Mouse (Mus musculus) kidney, embryonic 15.5 days (tissue): Measurements from ENCODE around the gene Nedd9. TPM values are rescaled to one million over a fixed set of nuclear protein-coding genes. Genes with fewer than 3 reads are reported as not detected.
A peak's percentile ranks its signal among the peaks of the same experiment; 100 is the strongest.

Experiments used
- ATAC-seq: fragments of 200-750 bp; cut with Nextera tagmentation; replicated peaks from 2 replicates; pipeline ENCODE4 v1.8.0; 2017; ENCODE audit warnings: moderate TSS enrichment; ENCODE audit not compliant: low FRiP score
- H3K27ac ChIP-seq: fragments of 300-500 bp; sonication (generic); 2 replicates; pipeline ENCODE4 v1.5.1; 2015; ENCODE audit warnings: mild to moderate bottlenecking, inconsistent platforms
- H3K27me3 ChIP-seq: fragments of 300-500 bp; sonication (generic); 2 replicates; pipeline ENCODE4 v1.6.1; 2015; ENCODE audit warnings: inconsistent platforms
- H3K36me3 ChIP-seq: fragments of 300-500 bp; sonication (generic); 2 replicates; pipeline ENCODE4 v1.6.1; 2015; ENCODE audit warnings: inconsistent platforms
- H3K4me1 ChIP-seq: fragments of 300-500 bp; sonication (generic); 2 replicates; pipeline ENCODE4 v1.6.1; 2015; ENCODE audit warnings: inconsistent platforms
- H3K4me2 ChIP-seq: fragments of 300-500 bp; sonication (generic); 2 replicates; pipeline ENCODE4 v1.6.1; 2015; ENCODE audit warnings: moderate library complexity, mild to moderate bottlenecking, inconsistent platforms
- H3K4me3 ChIP-seq: fragments of 300-500 bp; sonication (generic); replicated peaks from 2 replicates; pipeline ENCODE4 v1.5.1; 2015; ENCODE audit warnings: mild to moderate bottlenecking, inconsistent platforms
- H3K9ac ChIP-seq: fragments of 300-500 bp; sonication (generic); 2 replicates; pipeline ENCODE4 v1.6.1; 2015; ENCODE audit warnings: mild to moderate bottlenecking, inconsistent platforms
- H3K9me3 ChIP-seq: fragments of 300-500 bp; sonication (generic); replicated peaks from 2 replicates; pipeline ENCODE4 v1.6.1; 2016; ENCODE audit warnings: inconsistent platforms
- WGBS: fragments of 180-500 bp; shearing (Covaris S2); methylation state at CpG from one replicate; pipeline ENCODE4 v1.1.7; 2015; ENCODE audit warnings: mixed read lengths; 5-methylcytosine and 5-hydroxymethylcytosine counted together
- polyA plus RNA-seq: library from polyadenylated mRNA; unstranded; fragments of >200 nt; fragmentation: Nextera tagmentation; extraction: Ambion mirVana; gene quantifications from 2 replicates; pipeline ENCODE4 v1.2.1, GENCODE M21; 2015

Nedd9 gene
- polyA plus RNA-seq, 1 experiment from 2014 or later, result 23.8 TPM

DNA sequence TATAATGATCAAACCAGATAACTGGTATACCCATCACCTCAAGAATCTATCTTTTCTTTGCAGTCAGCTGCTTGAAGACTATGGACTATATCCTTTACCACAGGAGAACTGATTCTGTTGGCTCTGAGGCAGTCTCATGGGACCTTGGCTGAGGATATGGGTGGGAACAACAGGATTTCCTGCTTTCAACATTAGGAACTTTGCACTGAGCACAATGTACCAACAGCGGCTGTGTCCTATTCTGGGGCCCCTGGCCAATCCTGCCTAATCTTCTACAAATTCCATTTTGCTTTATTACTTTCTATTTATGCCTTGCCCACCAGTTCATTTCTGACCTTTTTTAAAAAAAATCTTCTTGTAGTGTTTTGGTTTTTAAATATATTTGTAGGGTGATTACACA lies 21.0 kb downstream of the Nedd9 start:
- no peak overlapping the region for H3K9ac ChIP-seq
- no peak for ATAC-seq
- peak overlapping the region; percentile 79 for H3K27ac ChIP-seq
- H3K27me3 ChIP-seq, result no peaks in the 10 kb centered on the region
- no peak overlapping the region for H3K4me3 ChIP-seq
- H3K9me3 ChIP-seq, result no peaks in the 10 kb centered on the region
- no peak overlapping the region for H3K4me2 ChIP-seq
- 73% methylated on average over 1 of the region's 1 CpGs for WGBS
- H3K36me3 ChIP-seq, result no peaks in the 10 kb centered on the region
- peaks cover 8% of the 10 kb centered on the region; the same call in 1 of the 2 replicates for H3K4me1 ChIP-seq

- 52% methylated on average over 3 of the region's 3 CpGs for WGBS
- H3K27ac ChIP-seq, result peak overlapping the region; percentile 41; the same call in 1 of the 2 replicates
- no peaks in the 10 kb centered on the region for H3K9me3 ChIP-seq
- H3K4me1 ChIP-seq, result peaks cover 26% of the 10 kb centered on the region
- no peak overlapping the region for H3K4me2 ChIP-seq
- no peaks in the 10 kb centered on the region for H3K36me3 ChIP-seq
- H3K9ac ChIP-seq, result no peak overlapping the region
- no peaks in the 10 kb centered on the region for H3K27me3 ChIP-seq
- H3K4me3 ChIP-seq, result no peak overlapping the region
- ATAC-seq, result no peak
Measured at GRCm38 (mm10) chr13:41461418-41461817, 25.7 kb downstream of the Nedd9 start.

- Histone ChIP-seq H3K27me3 (no peaks in the 10 kb centered on the region), H3K4me2 (no peak overlapping the region), H3K9ac (no peak overlapping the region), H3K9me3 (no peaks in the 10 kb centered on the region), H3K27ac (no peak overlapping the region), H3K36me3 (no peaks in the 10 kb centered on the region), H3K4me1 (peaks cover 29% of the 10 kb centered on the region), H3K4me3 (no peak overlapping the region)
- no peak for ATAC-seq
- WGBS, result 93% methylated on average over 3 of the region's 3 CpGs
Measured at GRCm38 (mm10) chr13:41459683-41460286, 27.4 kb downstream of the Nedd9 start.

DNA sequence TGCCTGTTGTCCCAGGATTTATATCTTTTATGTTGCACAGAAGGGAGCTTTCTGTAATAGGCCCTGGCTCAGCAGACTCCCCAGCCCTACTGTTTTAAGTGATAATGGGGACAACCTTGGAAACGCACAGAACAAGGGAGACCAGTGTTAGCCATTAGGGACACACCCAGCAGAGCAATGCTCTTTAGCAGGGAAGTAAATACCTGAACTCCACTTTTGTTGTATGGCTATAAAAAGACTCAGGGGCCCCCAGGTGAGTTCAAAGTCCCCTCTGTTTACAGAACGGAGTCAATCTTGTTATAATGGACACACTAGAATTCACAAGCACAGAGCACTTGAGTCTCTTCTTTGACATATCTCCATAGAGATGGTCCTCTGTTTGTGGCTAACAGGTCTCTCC lies 28.5 kb downstream of the Nedd9 start:
- Histone ChIP-seq H3K27me3 (no peaks in the 10 kb centered on the region), H3K4me1 (peaks cover 29% of the 10 kb centered on the region), H3K36me3 (no peaks in the 10 kb centered on the region), H3K9me3 (no peaks in the 10 kb centered on the region), H3K4me2 (no peak overlapping the region), H3K27ac (no peak overlapping the region), H3K4me3 (no peak overlapping the region), H3K9ac (no peak overlapping the region)
- no peak for ATAC-seq
- 56% methylated on average over 2 of the region's 2 CpGs for WGBS

DNA sequence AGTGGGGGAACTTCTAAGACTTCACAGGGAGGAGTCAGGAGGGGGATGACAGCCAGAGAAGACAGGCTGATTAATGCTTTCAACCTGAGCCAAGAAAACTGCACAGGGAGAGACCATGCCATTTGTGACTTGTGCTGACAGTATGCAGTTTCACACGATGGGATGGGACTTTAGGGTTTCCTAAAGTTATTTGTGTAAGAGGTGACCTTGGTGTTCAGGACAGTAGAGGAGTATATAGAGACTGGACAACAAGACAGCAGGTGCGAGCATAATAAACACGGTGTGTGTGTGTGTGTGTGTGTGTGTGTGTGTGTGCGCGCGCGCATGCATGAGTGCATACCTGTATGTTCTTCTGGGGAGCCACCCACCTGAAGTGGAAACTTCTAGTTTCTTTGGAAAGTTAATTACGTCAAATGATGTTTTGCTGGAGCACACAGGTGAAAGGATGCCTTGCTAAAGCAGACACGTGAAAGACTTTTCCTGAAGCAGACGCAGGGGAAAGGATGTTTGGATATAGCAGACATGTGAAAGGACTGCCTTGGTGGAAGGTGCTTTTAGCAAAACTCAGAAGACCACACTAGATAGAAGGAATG lies 29.3 kb downstream of the Nedd9 start:
- H3K4me1 ChIP-seq, result peaks cover 29% of the 10 kb centered on the region
- ATAC-seq, result peak; percentile 54
- H3K27ac ChIP-seq, result peak overlapping the region; percentile 11
- no peak overlapping the region for H3K4me3 ChIP-seq
- H3K9ac ChIP-seq, result no peak overlapping the region
- H3K36me3 ChIP-seq, result no peaks in the 10 kb centered on the region
- WGBS, result 76% methylated on average over 10 of the region's 10 CpGs
- H3K4me2 ChIP-seq, result no peak overlapping the region
- H3K9me3 ChIP-seq, result no peaks in the 10 kb centered on the region
- no peaks in the 10 kb centered on the region for H3K27me3 ChIP-seq

- Histone ChIP-seq H3K4me3 (no peak overlapping the region), H3K27ac (peak overlapping the region; percentile 11), H3K4me1 (peaks cover 29% of the 10 kb centered on the region), H3K4me2 (no peak overlapping the region), H3K9me3 (no peaks in the 10 kb centered on the region), H3K9ac (no peak overlapping the region), H3K27me3 (no peaks in the 10 kb centered on the region), H3K36me3 (no peaks in the 10 kb centered on the region)
- 64% methylated on average over 7 of the region's 7 CpGs for WGBS
- peak; percentile 50 for ATAC-seq
Measured at GRCm38 (mm10) chr13:41457030-41457797, 29.9 kb downstream of the Nedd9 start.

GRCm38 (mm10) chr13:41456292-41457029 lies 30.7 kb downstream of the Nedd9 start:
- WGBS, result 55% methylated on average over 14 of the region's 14 CpGs
- Histone ChIP-seq H3K27me3 (no peaks in the 10 kb centered on the region), H3K9me3 (no peaks in the 10 kb centered on the region), H3K9ac (no peak overlapping the region), H3K27ac (peak overlapping the region; percentile 11; the same call in 1 of the 2 replicates), H3K4me1 (peaks cover 29% of the 10 kb centered on the region), H3K36me3 (no peaks in the 10 kb centered on the region), H3K4me2 (no peak overlapping the region), H3K4me3 (no peak overlapping the region)
- ATAC-seq, result no peak

GRCm38 (mm10) chr13:41453227-41454193 lies 33.7 kb downstream of the Nedd9 start:
- no peak overlapping the region for H3K4me3 ChIP-seq
- H3K4me1 ChIP-seq, result peaks cover 24% of the 10 kb centered on the region
- no peak overlapping the region for H3K4me2 ChIP-seq
- no peaks in the 10 kb centered on the region for H3K36me3 ChIP-seq
- H3K27ac ChIP-seq, result no peak overlapping the region
- H3K9me3 ChIP-seq, result no peaks in the 10 kb centered on the region
- ATAC-seq, result no peak
- 83% methylated on average over 15 of the region's 15 CpGs for WGBS
- no peak overlapping the region for H3K9ac ChIP-seq
- H3K27me3 ChIP-seq, result no peaks in the 10 kb centered on the region

DNA sequence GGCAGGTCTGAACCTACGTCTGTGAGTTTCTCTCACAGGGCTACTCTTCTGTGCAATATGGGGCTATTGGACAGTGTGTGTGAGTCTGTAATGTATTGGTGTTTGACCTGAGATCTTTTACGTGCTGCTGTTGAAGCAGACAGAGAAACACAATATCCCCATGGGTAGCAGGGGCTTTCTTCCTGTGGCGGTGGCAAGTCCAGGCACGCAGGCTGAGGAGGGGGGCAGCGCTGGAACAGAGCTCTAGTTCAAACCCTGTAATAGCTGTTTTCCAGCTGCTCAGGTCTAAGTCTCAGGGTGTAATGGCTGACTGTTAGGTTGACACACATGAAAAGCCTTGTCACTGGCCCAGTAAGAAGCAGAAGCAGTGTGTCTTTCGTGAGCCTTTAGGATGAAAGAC lies 36.3 kb downstream of the Nedd9 start:
- no peak overlapping the region for H3K4me3 ChIP-seq
- H3K27me3 ChIP-seq, result no peaks in the 10 kb centered on the region
- H3K4me1 ChIP-seq, result 0 out of 2 replicates have a peak, but pooled peaks cover 3% of the 10 kb centered on the region
- ATAC-seq, result no peak
- H3K27ac ChIP-seq, result no peak overlapping the region
- no peaks in the 10 kb centered on the region for H3K36me3 ChIP-seq
- no peaks in the 10 kb centered on the region for H3K9me3 ChIP-seq
- 53% methylated on average over 6 of the region's 6 CpGs for WGBS
- no peak overlapping the region for H3K4me2 ChIP-seq
- H3K9ac ChIP-seq, result no peak overlapping the region

DNA sequence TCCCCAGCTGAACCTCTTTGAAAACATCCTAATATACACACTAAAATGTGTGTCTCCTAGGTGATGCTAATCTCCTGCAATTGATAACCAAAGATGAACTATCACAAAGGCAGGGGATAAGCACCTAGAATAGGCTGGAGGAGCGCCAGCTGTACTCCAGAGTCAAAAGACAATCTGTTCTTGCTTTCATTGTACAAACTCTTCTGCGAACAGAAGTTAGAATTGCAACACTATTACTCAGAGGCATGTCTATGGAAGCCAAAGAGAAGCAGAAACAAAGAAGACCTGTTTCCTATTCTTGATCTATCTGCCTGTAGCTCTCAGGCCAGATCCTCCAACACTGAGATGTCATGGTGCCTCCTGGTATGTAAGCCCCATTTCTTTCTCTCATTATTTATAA lies 38.0 kb downstream of the Nedd9 start:
- Histone ChIP-seq H3K4me1 (0 out of 2 replicates have a peak, but pooled peaks cover 3% of the 10 kb centered on the region), H3K36me3 (no peaks in the 10 kb centered on the region), H3K27ac (no peak overlapping the region), H3K9ac (no peak overlapping the region), H3K9me3 (no peaks in the 10 kb centered on the region), H3K27me3 (no peaks in the 10 kb centered on the region), H3K4me2 (no peak overlapping the region), H3K4me3 (no peak overlapping the region)
- WGBS, result 92% methylated on average over 2 of the region's 2 CpGs
- no peak for ATAC-seq

DNA sequence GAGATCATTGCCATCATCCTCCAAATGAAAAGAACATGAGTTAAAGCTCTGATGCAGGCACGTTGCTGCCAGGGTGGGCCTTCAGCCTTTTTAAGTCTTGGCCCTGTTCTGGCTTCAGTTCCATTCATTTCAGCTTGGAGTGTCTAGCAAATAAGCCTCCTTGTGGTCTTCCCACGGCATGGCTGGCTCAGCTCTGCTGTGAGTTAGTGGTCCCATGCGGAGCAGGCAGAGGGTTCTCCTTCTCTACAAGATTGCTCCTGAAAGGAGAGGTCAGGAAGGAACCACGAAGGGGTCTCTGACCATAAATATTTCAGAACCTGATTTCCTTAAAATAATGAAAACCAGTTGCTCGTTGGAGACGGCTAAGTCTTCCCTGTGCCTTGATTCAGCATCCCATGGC lies 40.0 kb downstream of the Nedd9 start:
- no peaks in the 10 kb centered on the region for H3K27me3 ChIP-seq
- H3K4me2 ChIP-seq, result no peak overlapping the region
- 0 out of 2 replicates have a peak, but pooled peaks cover 3% of the 10 kb centered on the region for H3K4me1 ChIP-seq
- no peaks in the 10 kb centered on the region for H3K9me3 ChIP-seq
- H3K4me3 ChIP-seq, result no peak overlapping the region
- 48% methylated on average over 6 of the region's 6 CpGs for WGBS
- no peak for ATAC-seq
- H3K36me3 ChIP-seq, result no peaks in the 10 kb centered on the region
- no peak overlapping the region for H3K9ac ChIP-seq
- no peak overlapping the region for H3K27ac ChIP-seq
